ENCODE assay signal across 12 mouse cellular contexts in the genomic region with DNA sequence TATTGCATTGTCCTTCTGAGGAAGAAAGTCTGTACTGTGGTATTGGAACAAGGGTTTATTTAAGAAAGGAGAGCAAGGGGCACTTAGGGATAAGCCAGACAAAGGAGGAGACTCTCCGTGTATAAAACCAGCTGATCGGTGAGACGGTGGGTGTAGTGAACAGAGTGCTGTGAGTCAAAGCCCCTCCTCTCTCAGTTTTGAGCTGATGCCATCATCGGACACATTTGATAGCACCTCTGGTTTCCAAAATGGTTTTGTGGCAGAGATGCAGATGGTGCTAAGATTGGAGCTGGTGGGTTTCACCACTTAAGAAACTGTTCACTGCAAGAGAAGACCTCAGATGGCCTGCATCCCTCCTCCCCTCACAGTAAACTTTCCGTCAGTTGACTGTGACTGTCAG. TPM values are rescaled to one million over a fixed set of nuclear protein-coding genes. Genes with fewer than 3 reads are reported as not detected.
DNase-seq lines count a peak whose midpoint lies in the region; ATAC-seq and TF ChIP-seq lines count a peak whose summit lies in the region.
"Had no signal": no experiment of that assay in that cellular context is flagged by ENCODE, and none has a peak within 500 bp of the region (broad histone marks: within the 10 kb centered on the region; RNA-seq: fewer than 3 reads in every experiment).

No protein-coding gene starts in this region.

- TF ChIP-seq EP300 in lung, postnatal 0 days (IDR thresholded peaks at IDR 0.05) = no peak

- no peak for TF ChIP-seq CTCF in lung, postnatal 0 days (IDR thresholded peaks at IDR 0.05)

- DNase-seq in frontal cortex, postnatal 25 days (ENCODE audit: low spot score in 2 of 2) = no peak
- no peak for DNase-seq in lung, postnatal 0 days (ENCODE audit: low spot score)
- DNase-seq in lung, postnatal 25 days (ENCODE audit: low spot score) = no peak
- no peak for DNase-seq in intestine, embryonic 14.5 days (ENCODE audit: low spot score)
- DNase-seq in testis, postnatal 14 days (ENCODE audit: low spot score) = no peak
- DNase-seq: gastrocnemius, postnatal 10 days had no signal

- no peaks in the 10 kb centered on the region for H3K9me3 ChIP-seq in lung, postnatal 0 days (ENCODE audit: low read length)
- H3K9me3 ChIP-seq in intestine, embryonic 14.5 days (ENCODE audit: control insufficient read depth, low read length) = no peaks in the 10 kb centered on the region
- no peaks in the 10 kb centered on the region for H3K9me3 ChIP-seq in stomach, embryonic 16.5 days (replicated peaks; ENCODE audit: control insufficient read depth, low read length)

- H3K4me2 ChIP-seq in lung, postnatal 0 days (replicated peaks; ENCODE audit: low read depth, low read length) = peak overlapping the region; percentile 60
- H3K4me2 ChIP-seq in intestine, embryonic 14.5 days (ENCODE audit: low read length) = peak overlapping the region; percentile 76
- H3K4me2 ChIP-seq in stomach, embryonic 16.5 days (ENCODE audit: low read depth, low read length) = peak overlapping the region; percentile 72

- peaks cover 15% of the 10 kb centered on the region for H3K27me3 ChIP-seq in lung, postnatal 0 days (replicated peaks; ENCODE audit: insufficient read depth, low read length)
- H3K27me3 ChIP-seq in intestine, embryonic 14.5 days (replicated peaks; ENCODE audit: control insufficient read depth, insufficient read depth, low read length) = peaks cover 20% of the 10 kb centered on the region; the same call in 1 of the 2 replicates
- H3K27me3 ChIP-seq in stomach, embryonic 16.5 days (ENCODE audit: control insufficient read depth, insufficient read depth, low read length) = peaks cover 8% of the 10 kb centered on the region; the same call in 1 of the 2 replicates

- no peak overlapping the region for H3K9ac ChIP-seq in lung, postnatal 0 days (replicated peaks; ENCODE audit: low read depth)
- no peak overlapping the region for H3K9ac ChIP-seq in intestine, embryonic 14.5 days (ENCODE audit: low read length)
- H3K9ac ChIP-seq in stomach, embryonic 16.5 days (ENCODE audit: low read length) = peak overlapping the region; percentile 47; the same call in 1 of the 2 replicates

- ATAC-seq in frontal cortex, adult (ENCODE audit: low TSS enrichment) = 0 out of 2 replicates have a peak, but pooled peaks have one; percentile 9
- ATAC-seq in lung, postnatal 0 days = no peak
- no peak for ATAC-seq in intestine, embryonic 14.5 days (replicated peaks; ENCODE audit: low FRiP score, low TSS enrichment, low read depth)
- ATAC-seq in stomach, embryonic 16.5 days (ENCODE audit: insufficient read depth, low FRiP score) = no peak
- ATAC-seq in granulocyte monocyte progenitor cell, adult 5-6 weeks (replicated peaks; ENCODE audit: poor library complexity, severe bottlenecking) = no peak

- H3K4me3 ChIP-seq in lung, postnatal 0 days (ENCODE audit: low read depth, low read length) = peak overlapping the region; percentile 41; the same call in 1 of the 2 replicates
- H3K4me3 ChIP-seq in intestine, embryonic 14.5 days (ENCODE audit: low read depth, low read length) = 0 out of 2 replicates have a peak overlapping the region, but pooled peaks have one; percentile 4
- H3K4me3 ChIP-seq in stomach, embryonic 16.5 days (replicated peaks; ENCODE audit: low read length) = peak overlapping the region; percentile 67

- H3K27ac ChIP-seq in lung, postnatal 0 days (ENCODE audit: low read length) = peak overlapping the region; percentile 47; the same call in 1 of the 2 replicates
- no peak overlapping the region for H3K27ac ChIP-seq in intestine, embryonic 14.5 days (ENCODE audit: low read depth)
- peak overlapping the region; percentile 93 for H3K27ac ChIP-seq in stomach, embryonic 16.5 days (ENCODE audit: low read length)
- H3K27ac ChIP-seq: macrophage had no signal

- 0 out of 2 replicates have a peak, but pooled peaks cover 3% of the 10 kb centered on the region for H3K4me1 ChIP-seq in lung, postnatal 0 days (ENCODE audit: insufficient read depth, low read depth, low read length)
- peaks cover 3% of the 10 kb centered on the region for H3K4me1 ChIP-seq in intestine, embryonic 14.5 days (replicated peaks; ENCODE audit: control insufficient read depth, insufficient read depth, low read length)
- H3K4me1 ChIP-seq in stomach, embryonic 16.5 days (ENCODE audit: control insufficient read depth, insufficient read depth, low read length) = peaks cover 6% of the 10 kb centered on the region; the same call in 1 of the 2 replicates

- WGBS in lung, postnatal 0 days = 34% methylated on average over 5 of the region's 5 CpGs
- 51% methylated on average over 5 of the region's 5 CpGs for WGBS in intestine, embryonic 14.5 days
- WGBS in stomach, embryonic 16.5 days = 54% methylated on average over 5 of the region's 5 CpGs

- no peaks in the 10 kb centered on the region for H3K36me3 ChIP-seq in lung, postnatal 0 days (ENCODE audit: insufficient read depth, low read length)
- no peaks in the 10 kb centered on the region for H3K36me3 ChIP-seq in intestine, embryonic 14.5 days (ENCODE audit: control insufficient read depth, insufficient read depth, low read length)
- H3K36me3 ChIP-seq in stomach, embryonic 16.5 days (ENCODE audit: control insufficient read depth, insufficient read depth, low read length) = no peaks in the 10 kb centered on the region

RNA-seq across cellular contexts. Expression of gene Kcnk1, which starts 2.6 kb away (rescaled TPM):
- 34.0 and 63.6 TPM in 2 replicates for polyA plus RNA-seq in lung, postnatal 0 days (2015; fragmentation: Nextera tagmentation; extraction: Ambion mirVana)
- polyA plus RNA-seq in intestine, embryonic 14.5 days (2014; fragmentation: Nextera tagmentation; extraction: Ambion mirVana) = 46.2 and 50.3 TPM in 2 replicates
- polyA plus RNA-seq in stomach, embryonic 16.5 days (2015; fragmentation: Nextera tagmentation; extraction: Ambion mirVana) = 63.8 and 76.0 TPM in 2 replicates
- total RNA-seq in granulocyte monocyte progenitor cell, adult 5-6 weeks (2014; fragmentation: Nextera tagmentation) = not detected in 2 replicates
- not detected in 2 replicates for total RNA-seq in granulocyte monocyte progenitor cell, adult 5-6 weeks (2017)
- total RNA-seq: hematopoietic stem cell, adult 5-6 weeks had no signal
- polyA plus RNA-seq: C2C12, macrophage had no signal

Comparison
In these comparisons a context has a peak if more than half of its experiments do, and no peak if none do; other contexts are left out.
1. H3K4me3 ChIP-seq: peak in every context shown above with its lines; median percentile 67 in stomach, embryonic 16.5 days; 41 in lung, postnatal 0 days; 4 in intestine, embryonic 14.5 days.